Mouse (Mus musculus) cortical plate, adult 2 months (tissue): Measurements from ENCODE around the gene Nfatc3.

ENCODE experiments used
- CTCF ChIP-seq: fragments of 200-500 bp; IDR thresholded peaks from 2 replicates; pipeline ENCODE4 v1.5.1; 2011; ENCODE audit warnings: mild to moderate bottlenecking, control low read depth, low read length; ENCODE audit not compliant: insufficient read depth; ENCODE audit errors: extremely low read depth
- POLR2A ChIP-seq: fragments of 200-500 bp; IDR thresholded peaks from 2 replicates; pipeline ENCODE4 v1.6.1; 2011; ENCODE audit warnings: mild to moderate bottlenecking, low read length, control low read depth; ENCODE audit not compliant: insufficient read depth; ENCODE audit errors: extremely low read depth

DNA sequence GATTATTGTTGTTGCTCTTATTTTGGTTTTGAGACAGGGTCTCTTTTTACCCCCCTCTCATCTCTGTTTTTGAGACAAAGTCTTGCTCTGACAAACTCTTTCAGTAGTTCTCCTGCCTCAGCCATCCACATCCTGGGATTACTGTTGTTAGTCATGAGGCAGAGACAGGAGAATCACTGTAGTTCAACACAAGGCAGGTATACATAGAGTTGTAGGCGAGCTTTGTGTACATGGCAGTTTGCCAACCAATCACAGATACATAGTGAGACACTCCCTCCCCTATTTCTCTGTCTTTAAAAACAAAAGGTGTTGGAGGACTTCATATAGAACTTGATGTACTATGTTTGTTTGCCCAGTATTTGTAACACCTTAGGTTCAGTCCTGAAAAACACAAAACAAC is 16.0 kb downstream of the Nfatc3 start:
- TF ChIP-seq CTCF (no peak), POLR2A (no peak)
